Mouse (Mus musculus): ENCODE results near the gene Rasl10a.

DNA sequence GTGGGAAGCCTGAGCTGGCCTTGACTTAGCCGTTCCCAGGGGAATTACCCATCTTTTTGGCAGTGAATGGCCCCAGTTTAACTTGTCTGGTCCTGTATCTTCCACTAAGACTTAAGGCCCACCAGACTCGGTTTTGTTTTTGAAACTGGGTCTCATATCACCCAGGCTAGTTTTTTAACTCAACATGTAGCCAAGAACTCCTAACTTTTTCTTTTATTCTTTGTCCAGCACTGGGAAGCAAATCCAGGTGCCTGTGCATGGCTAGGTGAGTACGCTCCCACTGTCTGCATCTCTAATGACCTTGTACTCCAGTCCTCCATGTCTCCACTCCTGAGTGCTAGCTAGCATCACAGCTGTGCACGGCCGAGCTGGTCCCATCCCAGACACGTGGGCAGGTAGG is 43.7 kb downstream of the Rasl10a start:
- TF ChIP-seq EP300 (IDR thresholded peaks at IDR 0.05; ENCODE audit: low read depth) (no peak), CTCF (IDR thresholded peaks at IDR 0.05; ENCODE audit: low read depth) (no peak)
